Mouse (Mus musculus) left cerebral cortex, postnatal 25 days (tissue): ENCODE data around the gene Gse1. TPM values are rescaled to one million over a fixed set of nuclear protein-coding genes. Genes with fewer than 3 reads are reported as not detected.

Source experiments
- DNase-seq, 2 experiments: peaks; one replicate each; pipeline ENCODE4 v3.0.0; 2022; ENCODE audit warnings: low spot score in 2 of 2, mixed read lengths in 1 of 2
- intact Hi-C: fragments of 180-260 bp; cut with DNase I; formaldehyde crosslinking; loops from one replicate; pipeline ENCODE4 v1.15.1; 2025
- total RNA-seq, 2 experiments: library from RNA; stranded (reverse); gene quantifications; 2 replicates each; pipeline ENCODE4 v1.2.3; 2021

Gse1 gene
- total RNA-seq, 2 experiments from 2014 or later, result 74.2 to 79.4 TPM

GRCm38 (mm10) chr8:120490354-120491141 lies 262.3 kb downstream of the Gse1 start:
- DNase-seq, result peak in 1 of 2 experiments; percentile 16
- intact Hi-C loops, result no loop called here

GRCm38 (mm10) chr8:120491166-120491793 lies 263.0 kb downstream of the Gse1 start:
- no peak for DNase-seq
- intact Hi-C loops, result no loop called here

- intact Hi-C loops, result no loop called here
- no peak for DNase-seq
Measured at GRCm38 (mm10) chr8:120492193-120492880, 264.1 kb downstream of the Gse1 start.

GRCm38 (mm10) chr8:120492881-120493220 lies 264.6 kb downstream of the Gse1 start:
- no peak for DNase-seq
- intact Hi-C loops, result no loop called here

- no peak for DNase-seq
- intact Hi-C loops, result no loop called here
Measured at GRCm38 (mm10) chr8:120493508-120494464, 265.5 kb downstream of the Gse1 start.

- intact Hi-C loops, result no loop called here
- peak; percentile 28 to 46 for DNase-seq
Measured at GRCm38 (mm10) chr8:120494903-120495302, 266.6 kb downstream of the Gse1 start.

- no peak for DNase-seq
- intact Hi-C loops, result no loop called here
Measured at GRCm38 (mm10) chr8:120495461-120495860, 267.2 kb downstream of the Gse1 start.

- no peak for DNase-seq
Measured at GRCm38 (mm10) chr8:120496478-120496877, 268.2 kb downstream of the Gse1 start.

GRCm38 (mm10) chr8:120497503-120497946 lies 269.3 kb downstream of the Gse1 start:
- no peak for DNase-seq
- intact Hi-C loops, result no loop called here

More at GRCm38 (mm10) chr8:120496478-120496877, 268.2 kb downstream of the Gse1 start:
- intact Hi-C loops, result no loop called here

GRCm38 (mm10) chr8:120498349-120498831 lies 270.1 kb downstream of the Gse1 start:
- intact Hi-C loops, result no loop called here
- no peak for DNase-seq

- peak in 1 of 2 experiments; percentile 70 for DNase-seq
- intact Hi-C loops, result no loop called here
Measured at GRCm38 (mm10) chr8:120498926-120499605, 270.8 kb downstream of the Gse1 start.

GRCm38 (mm10) chr8:120500701-120501261 lies 272.5 kb downstream of the Gse1 start:
- no peak for DNase-seq
- intact Hi-C loops, result no loop called here

GRCm38 (mm10) chr8:120501426-120501825 lies 273.2 kb downstream of the Gse1 start:
- no peak for DNase-seq
- intact Hi-C loops, result no loop called here

GRCm38 (mm10) chr8:120502428-120502827 lies 274.2 kb downstream of the Gse1 start:
- intact Hi-C loops, result no loop called here
- no peak for DNase-seq

GRCm38 (mm10) chr8:120504251-120505081 lies 276.2 kb downstream of the Gse1 start:
- DNase-seq, result peak in 1 of 2 experiments; percentile 67
- intact Hi-C loops, result no loop called here

GRCm38 (mm10) chr8:120505082-120505511 lies 276.8 kb downstream of the Gse1 start:
- intact Hi-C loops, result no loop called here
- DNase-seq, result no peak

- intact Hi-C loops, result no loop called here
- no peak for DNase-seq
Measured at GRCm38 (mm10) chr8:120505619-120506310, 277.5 kb downstream of the Gse1 start.
